Mouse (Mus musculus) embryonic facial prominence, embryonic 12.5 days (tissue): Measurements from ENCODE around the gene Nrn1l. TPM values are rescaled to one million over a fixed set of nuclear protein-coding genes. Genes with fewer than 3 reads are reported as not detected.

Experiments
- ATAC-seq: fragments of 200-750 bp; cut with Nextera tagmentation; 2 replicates; pipeline ENCODE4 v1.8.0; 2017; ENCODE audit not compliant: insufficient number of reproducible peaks, insufficient read depth, low FRiP score, low TSS enrichment
- H3K27ac ChIP-seq: fragments of 300-500 bp; sonication (generic); 2 replicates; pipeline ENCODE4 v1.5.1; 2016; ENCODE audit warnings: mild to moderate bottlenecking
- H3K27me3 ChIP-seq: fragments of 300-500 bp; sonication (generic); 2 replicates; pipeline ENCODE4 v1.6.1; 2016; ENCODE audit warnings: mild to moderate bottlenecking, moderate library complexity
- H3K36me3 ChIP-seq: fragments of 300-500 bp; sonication (generic); 2 replicates; pipeline ENCODE4 v1.6.1; 2016; ENCODE audit warnings: mild to moderate bottlenecking
- H3K4me1 ChIP-seq: fragments of 300-500 bp; sonication (generic); 2 replicates; pipeline ENCODE4 v1.6.1; 2016
- H3K4me2 ChIP-seq: fragments of 300-500 bp; sonication (generic); replicated peaks from 2 replicates; pipeline ENCODE4 v1.6.1; 2016; ENCODE audit warnings: mild to moderate bottlenecking, moderate library complexity
- H3K4me3 ChIP-seq: fragments of 300-500 bp; sonication (generic); 2 replicates; pipeline ENCODE4 v1.5.1; 2016; ENCODE audit warnings: mild to moderate bottlenecking
- H3K9ac ChIP-seq: fragments of 300-500 bp; sonication (generic); 2 replicates; pipeline ENCODE4 v1.6.1; 2016; ENCODE audit warnings: mild to moderate bottlenecking, moderate library complexity
- H3K9me3 ChIP-seq: fragments of 300-500 bp; sonication (generic); 2 replicates; pipeline ENCODE4 v1.6.1; 2016; ENCODE audit warnings: mild to moderate bottlenecking, moderate library complexity
- WGBS: fragments of 180-500 bp; shearing (Covaris S2); methylation state at CpG from one replicate; pipeline ENCODE4 v1.1.7; 2016; 5-methylcytosine and 5-hydroxymethylcytosine counted together
- polyA plus RNA-seq: library from polyadenylated mRNA; unstranded; fragments of >200 nt; fragmentation: Nextera tagmentation; extraction: Ambion mirVana; gene quantifications from 2 replicates; pipeline ENCODE4 v1.2.1, GENCODE M21; 2016

Gene Nrn1l
- polyA plus RNA-seq, 1 experiment from 2014 or later: 0.65 TPM

DNA sequence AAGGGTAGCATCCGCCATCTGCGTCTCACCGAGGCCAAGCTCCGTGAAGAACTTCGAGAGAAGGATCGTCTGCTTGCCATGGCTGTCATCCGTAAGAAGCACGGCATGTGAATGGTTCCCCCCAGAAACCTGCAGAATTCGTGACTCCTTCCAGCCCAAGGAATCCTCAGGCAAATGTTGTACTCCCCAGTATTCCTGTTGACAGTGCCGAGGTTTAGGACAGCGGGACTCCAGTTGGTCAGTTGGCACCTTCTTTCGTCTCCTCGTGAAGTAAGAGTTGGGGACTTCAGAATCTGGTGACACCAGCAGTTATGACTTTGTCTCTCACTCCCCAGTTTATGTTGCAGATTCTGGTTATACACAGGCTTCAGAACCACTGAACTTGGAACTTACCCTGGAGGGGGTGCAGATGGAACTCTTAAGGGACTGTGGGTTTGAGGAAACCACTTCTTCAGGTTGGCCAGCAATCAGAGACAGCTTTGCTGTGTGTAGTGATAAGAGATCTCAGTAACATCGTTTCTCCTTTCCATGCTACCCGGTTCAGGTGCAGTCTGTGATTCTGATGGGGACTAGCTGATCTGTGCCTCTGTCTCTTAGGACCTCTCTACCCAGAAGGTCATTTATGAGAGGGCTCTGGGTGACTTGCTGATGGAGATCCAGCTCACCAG lies 37.1 kb upstream of the Nrn1l start:
- no peaks in the 10 kb centered on the region for H3K27me3 ChIP-seq
- H3K9me3 ChIP-seq: no peaks in the 10 kb centered on the region
- peaks cover 40% of the 10 kb centered on the region for H3K4me1 ChIP-seq
- peak overlapping the region; percentile 89; the same call in 1 of the 2 replicates for H3K27ac ChIP-seq
- H3K4me3 ChIP-seq: peak overlapping the region; percentile 80
- peak overlapping the region; percentile 76 for H3K9ac ChIP-seq
- H3K4me2 ChIP-seq: peak overlapping the region; percentile 96
- 29% methylated on average over 15 of the region's 15 CpGs for WGBS
- peaks cover 9% of the 10 kb centered on the region; the same call in 1 of the 2 replicates for H3K36me3 ChIP-seq
- ATAC-seq: no peak

DNA sequence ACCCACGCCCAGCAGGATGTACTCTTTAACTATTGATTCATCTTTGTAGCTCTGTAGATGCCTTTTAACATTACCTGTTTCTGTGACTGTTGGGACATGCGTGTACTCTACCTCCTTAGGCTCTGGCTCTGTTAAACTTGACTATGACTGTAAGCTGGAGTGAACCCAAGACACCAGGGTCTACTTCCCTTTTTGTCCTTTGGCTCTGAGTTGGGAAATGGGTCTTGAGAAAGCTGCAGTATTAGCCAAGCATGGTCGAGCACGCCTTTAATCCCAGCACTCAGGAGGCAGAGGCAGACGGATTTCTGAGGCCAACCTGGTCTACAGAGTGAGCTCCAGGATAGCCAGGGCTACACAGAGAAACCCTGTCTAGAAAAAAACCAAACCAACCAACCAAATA lies 34.9 kb upstream of the Nrn1l start:
- no peak overlapping the region for H3K9ac ChIP-seq
- H3K36me3 ChIP-seq: peaks cover 13% of the 10 kb centered on the region; the same call in 1 of the 2 replicates
- WGBS: 90% methylated on average over 5 of the region's 5 CpGs
- no peak overlapping the region for H3K27ac ChIP-seq
- no peak overlapping the region for H3K4me2 ChIP-seq
- H3K9me3 ChIP-seq: no peaks in the 10 kb centered on the region
- H3K27me3 ChIP-seq: no peaks in the 10 kb centered on the region
- H3K4me3 ChIP-seq: no peak overlapping the region
- peaks cover 53% of the 10 kb centered on the region for H3K4me1 ChIP-seq
- no peak for ATAC-seq

DNA sequence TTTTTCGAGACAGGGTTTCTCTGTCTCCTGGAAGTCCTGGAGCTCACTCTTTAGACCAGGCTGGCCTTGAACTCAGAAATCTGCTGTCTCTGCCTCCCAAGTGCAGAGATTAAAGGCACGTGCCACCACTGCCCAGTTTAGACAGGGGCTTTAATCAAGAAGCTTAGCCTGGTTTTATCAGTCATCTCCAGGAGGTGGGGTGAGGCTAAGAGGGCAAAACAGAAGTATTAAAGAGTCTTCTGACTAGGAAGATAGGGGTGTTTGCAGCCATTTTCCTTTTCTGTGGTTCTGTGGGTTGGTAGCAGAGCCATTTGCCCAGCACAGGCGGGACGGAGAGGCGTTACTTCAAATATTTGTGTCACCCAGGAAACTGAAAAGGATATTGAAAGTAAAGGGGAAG lies 34.1 kb upstream of the Nrn1l start:
- Histone ChIP-seq H3K4me2 (peak overlapping the region; percentile 89; the same call in 1 of the 2 replicates), H3K9ac (no peak overlapping the region; the same call in 1 of the 2 replicates), H3K9me3 (no peaks in the 10 kb centered on the region), H3K27ac (peak overlapping the region; percentile 92), H3K36me3 (peaks cover 17% of the 10 kb centered on the region; the same call in 1 of the 2 replicates), H3K4me3 (no peak overlapping the region), H3K27me3 (no peaks in the 10 kb centered on the region), H3K4me1 (peaks cover 53% of the 10 kb centered on the region)
- WGBS: 81% methylated on average over 5 of the region's 5 CpGs
- no peak for ATAC-seq

DNA sequence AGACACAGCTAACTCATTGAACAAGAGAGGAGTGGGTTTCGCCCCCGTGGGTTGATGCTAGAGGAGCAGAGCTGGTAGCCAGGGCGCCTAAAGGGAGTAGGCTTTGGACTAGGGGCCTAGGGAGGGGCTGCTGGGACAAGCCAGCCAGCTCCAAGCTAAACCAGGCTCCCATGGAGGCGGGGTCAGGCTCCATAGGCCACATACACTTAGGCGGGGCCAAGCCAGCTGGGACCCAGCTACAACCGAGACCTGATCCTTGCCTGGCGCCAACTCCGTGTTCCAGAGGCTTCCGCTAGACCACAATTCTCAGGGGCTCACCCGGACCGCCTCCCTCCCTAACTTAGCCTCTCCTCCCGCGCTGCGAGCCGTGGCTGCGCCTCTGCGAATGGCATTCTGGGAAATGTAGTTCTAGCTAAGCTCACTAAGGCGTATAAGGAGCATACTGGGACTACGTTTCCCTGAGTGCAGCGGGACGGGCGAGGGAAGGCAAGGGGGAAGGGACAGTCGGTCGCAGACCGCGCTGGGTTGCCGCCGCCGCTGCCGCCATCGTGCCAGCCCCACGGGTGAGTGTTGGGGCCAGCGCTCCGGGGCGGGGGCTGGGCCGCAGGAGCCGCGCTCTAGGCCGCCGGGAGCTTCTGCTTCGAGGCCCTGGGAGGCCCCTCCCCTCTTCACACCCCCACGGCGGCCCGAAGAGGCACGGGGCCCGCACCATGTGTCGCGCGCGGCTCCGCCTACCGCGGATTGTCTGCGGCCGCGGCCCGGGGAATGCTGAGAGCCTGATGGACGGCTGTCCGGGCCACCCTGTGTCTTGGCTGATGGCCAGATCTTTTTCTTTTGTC lies 33.0 kb upstream of the Nrn1l start, which contains the start of gene Nutf2:
Gene Nutf2, plus strand, starts transcription at position 438 of the 839 bp plus-strand sequence.
- Histone ChIP-seq H3K4me2 (peak within 1 kb of the TSS; percentile 89), H3K9me3 (no peaks in the 10 kb centered on the region), H3K36me3 (peaks cover 22% of the 10 kb centered on the region; the same call in 1 of the 2 replicates), H3K4me3 (peak within 1 kb of the TSS; percentile 100), H3K27me3 (no peaks in the 10 kb centered on the region), H3K27ac (peak within 1 kb of the TSS; percentile 92), H3K9ac (peak within 1 kb of the TSS; percentile 95), H3K4me1 (peaks cover 53% of the 10 kb centered on the region)
- ATAC-seq: peak; percentile 99
- under 1% methylated on average over 59 of the region's 59 CpGs for WGBS

DNA sequence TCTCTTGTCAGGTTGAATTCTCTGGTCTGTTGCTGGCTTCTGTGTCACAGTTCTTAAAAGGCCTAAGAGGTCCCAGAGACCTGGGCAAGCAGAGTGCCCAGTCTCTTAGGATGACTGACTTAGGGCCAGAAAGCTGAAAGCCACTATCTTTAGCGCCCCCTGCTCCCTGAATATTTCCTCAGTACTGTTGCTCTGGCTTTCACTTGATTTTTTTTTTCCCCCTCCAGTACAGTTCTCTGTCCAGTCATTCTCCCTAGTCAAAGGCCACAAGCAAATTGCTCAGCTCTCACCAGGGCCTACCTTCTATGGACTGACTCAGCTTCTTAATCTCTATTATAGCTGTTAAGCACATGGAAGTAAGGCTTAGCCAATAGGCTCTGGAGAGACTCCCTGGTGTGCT lies 31.4 kb upstream of the Nrn1l start:
- ATAC-seq: no peak
- Histone ChIP-seq H3K9ac (peak overlapping the region; percentile 95), H3K36me3 (peaks cover 30% of the 10 kb centered on the region), H3K4me1 (peaks cover 40% of the 10 kb centered on the region), H3K4me3 (peak overlapping the region; percentile 100), H3K9me3 (no peaks in the 10 kb centered on the region), H3K27me3 (no peaks in the 10 kb centered on the region), H3K4me2 (peak overlapping the region; percentile 89), H3K27ac (no peak overlapping the region)
- WGBS: 0% methylated on average over 1 of the region's 1 CpGs

DNA sequence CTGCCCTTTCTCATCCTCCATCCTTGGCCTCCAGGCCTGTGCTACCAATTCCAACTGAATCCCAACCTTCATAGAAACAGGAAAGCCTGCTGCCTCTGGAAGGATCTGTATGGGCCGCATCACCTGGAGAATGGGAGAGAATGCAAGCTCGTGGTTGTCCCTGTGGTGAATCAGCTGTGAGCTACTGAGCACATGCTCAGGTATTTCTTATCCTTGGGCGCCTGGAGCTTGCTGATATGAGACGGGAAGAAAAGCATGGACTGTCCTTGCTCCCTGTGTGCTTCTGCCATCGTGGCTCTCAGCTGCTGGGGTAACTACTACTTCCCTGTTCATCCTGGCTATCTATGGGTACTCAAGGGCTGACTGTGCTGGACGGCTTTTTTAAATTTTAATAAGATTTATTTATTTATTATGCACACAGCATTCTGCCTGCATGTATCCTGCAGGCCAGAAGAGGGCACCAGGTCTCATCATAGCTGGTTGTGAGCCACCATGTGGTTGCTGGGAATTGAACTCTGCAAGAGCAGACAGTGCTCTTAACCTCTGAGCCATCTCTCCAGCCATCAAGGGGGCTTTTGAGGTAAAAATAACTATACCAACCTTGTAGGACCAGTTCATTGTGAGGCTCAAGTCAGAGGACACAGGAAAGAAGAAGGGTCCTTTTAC lies 26.9 kb upstream of the Nrn1l start:
- Histone ChIP-seq H3K27ac (no peak overlapping the region), H3K36me3 (peaks cover 62% of the 10 kb centered on the region)

DNA sequence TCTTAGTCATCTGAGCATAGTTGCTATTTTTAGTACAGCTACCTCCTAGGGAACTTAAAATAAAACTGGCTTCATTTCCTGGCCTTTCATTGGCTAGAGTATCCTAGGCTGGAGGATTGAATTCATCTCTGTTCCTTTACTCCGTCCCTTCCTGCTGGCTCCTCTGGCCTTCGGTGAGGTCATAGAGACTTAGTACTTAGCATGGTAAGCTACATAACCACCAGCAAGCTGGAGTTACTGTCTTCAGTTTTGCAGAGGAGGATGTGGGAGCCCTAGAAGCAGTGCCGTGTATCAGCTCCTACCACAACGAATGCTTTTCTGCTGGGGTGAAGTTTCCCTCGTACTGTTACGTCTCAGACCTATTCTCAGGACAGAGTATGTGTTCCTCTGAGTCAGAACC lies 19.1 kb upstream of the Nrn1l start:
- no peak for ATAC-seq
- H3K4me1 ChIP-seq: no peaks in the 10 kb centered on the region
- H3K4me2 ChIP-seq: no peak overlapping the region
- no peak overlapping the region for H3K27ac ChIP-seq
- no peak overlapping the region for H3K9ac ChIP-seq
- WGBS: 92% methylated on average over 6 of the region's 6 CpGs
- H3K36me3 ChIP-seq: peaks cover 86% of the 10 kb centered on the region
- no peak overlapping the region for H3K4me3 ChIP-seq
- H3K9me3 ChIP-seq: no peaks in the 10 kb centered on the region
- H3K27me3 ChIP-seq: no peaks in the 10 kb centered on the region

More for the DNA sequence above, 26.9 kb upstream of the Nrn1l start:
- Histone ChIP-seq H3K4me3 (no peak overlapping the region), H3K4me1 (peaks cover 11% of the 10 kb centered on the region), H3K27me3 (no peaks in the 10 kb centered on the region), H3K9ac (no peak overlapping the region), H3K4me2 (no peak overlapping the region), H3K9me3 (no peaks in the 10 kb centered on the region)
- WGBS: 86% methylated on average over 6 of the region's 6 CpGs
- ATAC-seq: no peak

DNA sequence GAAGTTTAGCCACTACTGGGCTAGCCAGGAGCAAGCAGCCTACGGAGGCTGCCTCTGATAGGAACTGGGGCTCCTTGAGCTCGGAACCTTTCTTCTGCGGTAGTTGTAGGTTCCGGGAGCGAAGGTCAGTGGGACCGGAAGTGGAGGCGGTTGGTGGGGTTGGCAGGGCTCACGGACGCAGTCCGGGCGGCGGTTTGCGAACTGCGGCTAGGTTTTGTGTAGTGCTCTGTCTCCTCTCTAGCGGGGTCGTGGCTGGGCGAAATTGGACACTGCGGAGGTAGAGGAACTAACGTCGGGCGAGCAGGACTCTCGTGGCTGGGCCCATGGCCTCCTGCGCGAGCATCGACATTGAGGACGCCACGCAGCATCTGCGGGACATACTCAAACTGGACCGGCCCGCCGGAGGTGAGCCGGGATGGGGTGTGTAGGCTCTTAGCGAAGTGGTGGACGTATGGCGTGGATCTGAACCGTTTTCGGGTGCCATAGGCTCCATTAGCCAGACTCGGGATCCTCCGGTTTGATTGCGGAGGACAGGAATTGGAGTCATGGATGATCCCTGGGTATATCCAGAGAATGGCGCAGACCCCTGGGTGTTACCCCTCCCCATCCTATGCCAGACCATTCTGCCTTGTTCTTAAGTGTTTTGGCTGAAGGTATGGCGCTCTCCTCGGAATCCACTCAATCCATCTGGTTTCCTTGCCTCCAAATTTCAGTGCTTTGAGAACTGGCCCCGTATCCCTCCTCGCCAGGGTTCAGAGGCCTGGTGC lies 12.4 kb upstream of the Nrn1l start, which contains the start of gene Edc4:
Gene Edc4, plus strand, starts transcription at position 128 of the 767 bp plus-strand sequence.
- H3K27me3 ChIP-seq: no peaks in the 10 kb centered on the region
- H3K9me3 ChIP-seq: no peaks in the 10 kb centered on the region
- H3K4me1 ChIP-seq: peaks cover 17% of the 10 kb centered on the region
- peak within 1 kb of the TSS; percentile 74 for H3K4me2 ChIP-seq
- 1% methylated on average over 45 of the region's 45 CpGs for WGBS
- H3K9ac ChIP-seq: peak within 1 kb of the TSS; percentile 81
- ATAC-seq: peak; percentile 55
- peaks cover 54% of the 10 kb centered on the region for H3K36me3 ChIP-seq
- peak within 1 kb of the TSS; percentile 63; the same call in 1 of the 2 replicates for H3K27ac ChIP-seq
- H3K4me3 ChIP-seq: peak within 1 kb of the TSS; percentile 75

DNA sequence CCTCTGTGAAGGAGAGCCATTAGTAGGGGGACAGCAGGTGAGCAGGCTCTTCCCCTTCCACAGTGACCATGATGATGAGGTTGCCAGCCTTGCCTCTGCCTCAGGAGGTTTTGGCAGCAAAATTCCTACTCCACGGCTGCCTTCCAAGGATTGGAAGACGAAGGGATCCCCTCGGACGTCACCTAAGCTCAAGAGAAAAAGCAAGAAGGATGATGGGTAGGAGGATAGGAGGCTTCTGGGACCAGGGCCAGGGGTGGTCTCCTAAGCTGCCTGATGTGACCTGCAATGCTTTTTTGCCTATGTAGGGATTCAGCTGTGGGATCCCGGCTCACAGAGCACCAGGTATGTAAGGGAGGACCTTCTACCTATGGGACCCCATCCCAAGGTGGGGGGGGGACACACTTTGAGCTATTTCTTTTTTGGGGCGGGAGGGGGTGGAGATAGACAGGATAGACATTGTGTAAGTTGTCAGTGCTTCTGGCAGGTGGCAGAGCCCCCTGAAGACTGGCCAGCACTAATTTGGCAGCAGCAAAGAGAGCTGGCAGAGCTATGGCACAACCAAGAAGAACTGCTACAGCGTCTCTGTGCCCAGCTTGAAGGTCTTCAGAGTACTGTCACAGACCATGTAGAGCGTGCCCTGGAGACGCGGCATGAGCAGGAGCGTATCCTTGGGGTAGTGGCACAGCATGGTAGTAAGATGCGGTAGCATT lies 3.5 kb upstream of the Nrn1l start:
- no peak for ATAC-seq
- 95% methylated on average over 12 of the region's 12 CpGs for WGBS
- Histone ChIP-seq H3K27me3 (no peaks in the 10 kb centered on the region), H3K36me3 (peaks cover 83% of the 10 kb centered on the region), H3K9me3 (no peaks in the 10 kb centered on the region), H3K4me3 (no peak overlapping the region), H3K4me2 (no peak overlapping the region), H3K27ac (no peak overlapping the region), H3K9ac (no peak overlapping the region), H3K4me1 (peaks cover 6% of the 10 kb centered on the region; the same call in 1 of the 2 replicates)

DNA sequence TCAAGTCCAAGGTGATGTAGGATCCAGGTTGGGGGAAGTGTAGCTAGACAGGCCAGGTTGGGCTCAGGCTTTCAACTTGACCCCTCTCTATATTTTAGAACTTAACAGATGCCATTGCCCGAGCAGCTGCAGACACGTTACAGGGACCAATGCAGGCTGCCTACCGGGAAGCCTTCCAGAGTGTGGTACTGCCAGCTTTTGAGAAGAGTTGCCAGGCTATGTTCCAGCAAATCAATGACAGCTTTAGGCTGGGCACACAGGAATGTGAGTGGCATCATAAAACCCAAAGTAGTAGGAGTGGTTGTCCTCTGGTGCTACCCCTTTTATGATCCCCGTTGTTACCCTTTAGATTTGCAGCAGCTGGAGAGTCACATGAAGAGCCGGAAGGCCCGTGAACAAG lies 2.5 kb upstream of the Nrn1l start:
- no peaks in the 10 kb centered on the region for H3K27me3 ChIP-seq
- no peak overlapping the region for H3K9ac ChIP-seq
- no peaks in the 10 kb centered on the region for H3K9me3 ChIP-seq
- WGBS: 89% methylated on average over 6 of the region's 6 CpGs
- H3K4me3 ChIP-seq: no peak overlapping the region
- H3K4me2 ChIP-seq: no peak overlapping the region
- H3K36me3 ChIP-seq: peaks cover 74% of the 10 kb centered on the region
- no peak for ATAC-seq
- H3K27ac ChIP-seq: no peak overlapping the region
- peaks cover 6% of the 10 kb centered on the region; the same call in 1 of the 2 replicates for H3K4me1 ChIP-seq
